Comparison of ENCODE assay signal across 8 mouse cellular contexts in genomic region chr10:3332880-3333279, GRCm38 (mm10). TPM values are rescaled to one million over a fixed set of nuclear protein-coding genes. Genes with fewer than 3 reads are reported as not detected.
DNase-seq lines count a peak whose midpoint lies in the region; ATAC-seq and TF ChIP-seq lines count a peak whose summit lies in the region.

No protein-coding gene starts in this region.

- ATAC-seq in embryonic facial prominence, embryonic 13.5 days (ENCODE audit: insufficient number of reproducible peaks, insufficient read depth, low FRiP score, low TSS enrichment, low read depth), result 0 out of 2 replicates have a peak, but pooled peaks have one; percentile 15

- intact Hi-C loops in heart, postnatal 10 days (cut with DNase I), result loop anchor here (1.0 to 5.0 kb wide), 2 partner anchors 198 to 609 kb away; no protein-coding TSS in a partner anchor

- no peaks in the 10 kb centered on the region for H3K4me1 ChIP-seq in E14TG2a.4 (replicated peaks; ENCODE audit: low read depth, low read length)
- no peaks in the 10 kb centered on the region for H3K4me1 ChIP-seq in bone marrow, adult 2 months (ENCODE audit: control insufficient read depth, insufficient read depth, low read length)
- peaks cover 10% of the 10 kb centered on the region for H3K4me1 ChIP-seq in embryonic facial prominence, embryonic 13.5 days
- no peaks in the 10 kb centered on the region for H3K4me1 ChIP-seq in lung, adult 2 months (ENCODE audit: control insufficient read depth, insufficient read depth, low read length)

- H3K27me3 ChIP-seq in E14TG2a.4 (ENCODE audit: insufficient read depth, low read length), result no peaks in the 10 kb centered on the region
- peaks cover 6% of the 10 kb centered on the region for H3K27me3 ChIP-seq in embryonic facial prominence, embryonic 13.5 days

- peak; percentile 73 to 80 for DNase-seq in heart, postnatal 10 days
- peak; percentile 87 to 89 for DNase-seq in kidney, postnatal 4 days
- DNase-seq in lung, adult 2 months, result peak; percentile 76
- peak; percentile 58 for DNase-seq in ovary, postnatal 14 days (ENCODE audit: low spot score)
- DNase-seq in urinary bladder, adult 2 months (ENCODE audit: low spot score), result peak; percentile 33

- 36% methylated on average over 3 of the region's 3 CpGs for WGBS in bone marrow, adult 2 months
- WGBS in embryonic facial prominence, embryonic 13.5 days, result 9% methylated on average over 3 of the region's 3 CpGs
- WGBS in lung, adult 2 months, result 20% methylated on average over 3 of the region's 3 CpGs

- H3K4me3 ChIP-seq in E14TG2a.4 (replicated peaks; ENCODE audit: low read length), result no peak overlapping the region
- no peak overlapping the region for H3K4me3 ChIP-seq in bone marrow, adult 2 months (replicated peaks; ENCODE audit: control insufficient read depth, low read depth, low read length)
- no peak overlapping the region for H3K4me3 ChIP-seq in embryonic facial prominence, embryonic 13.5 days
- H3K4me3 ChIP-seq in lung, adult 2 months (replicated peaks; ENCODE audit: extremely low read depth, low read depth, low read length), result no peak overlapping the region

- peaks cover 42% of the 10 kb centered on the region for H3K9me3 ChIP-seq in E14TG2a.4 (ENCODE audit: low read length)
- H3K9me3 ChIP-seq in embryonic facial prominence, embryonic 13.5 days, result no peaks in the 10 kb centered on the region

- peak; percentile 78 for TF ChIP-seq CTCF in E14TG2a.4 (conservative IDR thresholded peaks at IDR 0.05; ENCODE audit: low read length)
- TF ChIP-seq CTCF in bone marrow, adult 2 months (IDR thresholded peaks at IDR 0.05; ENCODE audit: control insufficient read depth, insufficient read depth, low read length), result peak; percentile 55
- TF ChIP-seq CTCF in lung, adult 2 months (IDR thresholded peaks at IDR 0.05; ENCODE audit: insufficient read depth, low read length), result peak; percentile 86

- H3K9ac ChIP-seq in embryonic facial prominence, embryonic 13.5 days, result no peak overlapping the region

- TF ChIP-seq POLR2A in bone marrow, adult 2 months (IDR thresholded peaks at IDR 0.05; ENCODE audit: borderline replicate concordance, control insufficient read depth, low read depth, low read length), result no peak
- TF ChIP-seq POLR2A in lung, adult 2 months (IDR thresholded peaks at IDR 0.05; ENCODE audit: borderline replicate concordance, extremely low read depth, low read depth, low read length), result no peak

- no peak overlapping the region for H3K27ac ChIP-seq in bone marrow, adult 2 months (ENCODE audit: control insufficient read depth, insufficient read depth, low read depth, low read length, poor library complexity)
- H3K27ac ChIP-seq in embryonic facial prominence, embryonic 13.5 days, result no peak overlapping the region

- H3K36me3 ChIP-seq in E14TG2a.4 (ENCODE audit: insufficient read depth, low read length), result no peaks in the 10 kb centered on the region
- no peaks in the 10 kb centered on the region for H3K36me3 ChIP-seq in embryonic facial prominence, embryonic 13.5 days

- no peak overlapping the region for H3K4me2 ChIP-seq in embryonic facial prominence, embryonic 13.5 days

RNA-seq across cellular contexts. Expression of gene Ppp1r14c, which starts 33.0 kb away (rescaled TPM):
- polyA plus RNA-seq in bone marrow, adult 2 months (2011; ENCODE audit: insufficient read depth, insufficient read length, low replicate concordance, missing spikeins), result 0.49 TPM in 1 of 2 replicates, not detected in the other
- polyA plus RNA-seq in embryonic facial prominence, embryonic 13.5 days (2015; fragmentation: Nextera tagmentation; extraction: Ambion mirVana), result 11.4 and 12.4 TPM in 2 replicates
- 100 to 1,000 TPM; 252 to 325 TPM for total RNA-seq in heart, postnatal 10 days (2021)
- polyA plus RNA-seq in lung, adult 2 months (2012; rRNA removed), result 25.2 and 36.1 TPM in 2 replicates
- 2.3 and 2.4 TPM in 2 replicates for polyA plus RNA-seq in urinary bladder, adult 2 months (2012; rRNA removed)

Comparison
In these comparisons a context has a peak if more than half of its experiments do, and no peak if none do; other contexts are left out.
1. DNase-seq: peak in every context shown above with its lines; median percentile 88 in kidney, postnatal 4 days; 76 in heart, postnatal 10 days; 76 in lung, adult 2 months; 58 in ovary, postnatal 14 days; 33 in urinary bladder, adult 2 months.